Mouse (Mus musculus): ENCODE measurements at regions not wholly inside any gene's neighbourhood (a gene's known extent, or its start where the extent isn't known, plus 50 kb on each side); places are given as distances from the start of the nearest gene placed in this dataset.

DNA sequence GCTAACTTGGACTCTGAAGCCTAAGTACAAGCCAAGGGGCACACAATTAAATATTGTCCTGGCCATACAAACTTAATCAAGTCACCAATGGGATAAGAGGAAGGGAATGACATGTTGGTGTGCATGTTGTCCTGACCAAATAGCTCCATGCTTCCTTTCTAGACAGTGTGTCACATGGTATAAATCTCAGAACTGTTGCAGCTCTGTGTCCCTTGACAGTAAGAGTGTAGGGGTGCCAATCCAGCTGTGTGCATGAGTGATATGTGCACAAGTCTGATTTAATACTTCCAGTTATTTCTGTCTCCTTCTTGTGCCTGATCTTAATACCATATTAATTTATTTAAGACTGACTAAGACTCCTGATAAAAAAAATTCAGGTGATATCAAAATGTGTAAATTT lies 72.8 kb upstream of the Rxfp2 start:
- DNase-seq (ENCODE audit: low spot score), result no peak
- Histone ChIP-seq H3K27ac (replicated peaks; ENCODE audit: low read depth, low read length) (no peak overlapping the region), H3K9ac (ENCODE audit: low read length) (no peak overlapping the region), H3K9me3 (ENCODE audit: control insufficient read depth, low read length) (no peaks in the 10 kb centered on the region; the same call in 1 of the 2 replicates), H3K27me3 (ENCODE audit: control insufficient read depth, insufficient read depth, low read length) (no peaks in the 10 kb centered on the region), H3K4me2 (ENCODE audit: low read depth, severe bottlenecking) (no peak overlapping the region), H3K4me1 (ENCODE audit: control insufficient read depth, insufficient read depth, low read length) (no peaks in the 10 kb centered on the region), H3K36me3 (ENCODE audit: control insufficient read depth, insufficient read depth, low read length) (no peaks in the 10 kb centered on the region), H3K4me3 (ENCODE audit: low read depth, low read length) (no peak overlapping the region)
- no peak for ATAC-seq (ENCODE audit: insufficient number of reproducible peaks, low FRiP score, low TSS enrichment, low read depth)

- 83% methylated on average over 2 of the region's 2 CpGs for WGBS
- H3K4me2 ChIP-seq (ENCODE audit: low read depth, severe bottlenecking), result no peak overlapping the region
These were observed 71.0 kb upstream of the Rxfp2 start for GRCm38 (mm10) chr5:149947491-149947890.

DNA sequence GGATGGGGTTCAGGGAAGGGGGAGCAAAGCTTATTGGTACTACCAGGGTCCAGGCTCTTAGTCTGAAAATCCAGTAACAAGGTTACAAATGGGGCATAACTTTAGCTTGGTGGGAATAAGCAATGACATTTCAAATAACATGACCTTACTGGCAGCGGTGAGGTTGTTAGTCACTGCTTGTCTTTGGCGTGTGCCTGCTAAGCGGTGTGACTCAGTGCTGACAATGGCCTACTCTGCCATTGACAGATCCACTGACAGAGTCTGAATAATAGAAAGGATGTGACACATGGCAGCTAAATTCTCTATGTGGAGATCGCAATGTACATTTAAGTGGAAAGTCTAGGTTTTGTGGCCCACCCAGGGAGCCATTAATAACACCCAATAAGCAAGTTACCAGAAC lies 61.5 kb upstream of the Rxfp2 start:
- H3K4me1 ChIP-seq (ENCODE audit: control insufficient read depth, insufficient read depth, low read length), result no peaks in the 10 kb centered on the region
- H3K4me3 ChIP-seq (ENCODE audit: low read depth, low read length), result no peak overlapping the region
- no peak for DNase-seq (ENCODE audit: low spot score)
- no peaks in the 10 kb centered on the region for H3K27me3 ChIP-seq (ENCODE audit: control insufficient read depth, insufficient read depth, low read length)
- H3K36me3 ChIP-seq (ENCODE audit: control insufficient read depth, insufficient read depth, low read length), result no peaks in the 10 kb centered on the region
- H3K9me3 ChIP-seq (ENCODE audit: control insufficient read depth, low read length), result no peaks in the 10 kb centered on the region
- whole genome bisulfite sequencing, result 92% methylated on average over 4 of the region's 4 CpGs
- no peak overlapping the region for H3K4me2 ChIP-seq (ENCODE audit: low read depth, severe bottlenecking)
- H3K27ac ChIP-seq (replicated peaks; ENCODE audit: low read depth, low read length), result no peak overlapping the region
- H3K9ac ChIP-seq (ENCODE audit: low read length), result no peak overlapping the region
- no peak for ATAC-seq (ENCODE audit: insufficient number of reproducible peaks, low FRiP score, low TSS enrichment, low read depth)

More at GRCm38 (mm10) chr5:149947491-149947890, 71.0 kb upstream of the Rxfp2 start:
- Histone ChIP-seq H3K4me1 (ENCODE audit: control insufficient read depth, insufficient read depth, low read length) (no peaks in the 10 kb centered on the region), H3K36me3 (ENCODE audit: control insufficient read depth, insufficient read depth, low read length) (no peaks in the 10 kb centered on the region), H3K9ac (ENCODE audit: low read length) (no peak overlapping the region), H3K27ac (replicated peaks; ENCODE audit: low read depth, low read length) (no peak overlapping the region), H3K27me3 (ENCODE audit: control insufficient read depth, insufficient read depth, low read length) (no peaks in the 10 kb centered on the region), H3K9me3 (ENCODE audit: control insufficient read depth, low read length) (no peaks in the 10 kb centered on the region), H3K4me3 (ENCODE audit: low read depth, low read length) (no peak overlapping the region)
- DNase-seq (ENCODE audit: low spot score) (no peak), ATAC-seq (ENCODE audit: insufficient number of reproducible peaks, low FRiP score, low TSS enrichment, low read depth) (no peak)

DNA sequence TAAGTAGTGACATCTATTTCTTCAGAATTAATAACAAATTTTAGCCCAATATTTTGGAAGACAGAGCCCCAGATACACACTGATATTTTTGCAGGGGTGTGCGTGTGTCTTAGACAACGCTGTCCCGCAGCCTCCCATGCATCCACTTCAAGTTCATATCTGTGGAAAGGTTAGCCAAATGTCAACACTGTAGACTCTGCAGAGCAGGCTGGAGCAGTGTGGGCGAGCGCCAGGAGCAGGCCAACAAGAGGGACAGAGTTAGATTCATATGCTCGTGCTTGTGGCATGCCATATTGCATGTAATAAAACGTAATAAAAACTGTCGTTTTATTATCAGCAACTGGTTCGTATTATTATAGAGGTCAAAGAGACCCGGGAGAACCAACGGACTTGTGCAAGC lies 57.3 kb upstream of the Rxfp2 start:
- Histone ChIP-seq H3K4me2 (ENCODE audit: low read depth, severe bottlenecking) (no peak overlapping the region), H3K4me3 (ENCODE audit: low read depth, low read length) (no peak overlapping the region), H3K9ac (ENCODE audit: low read length) (no peak overlapping the region), H3K9me3 (ENCODE audit: control insufficient read depth, low read length) (no peaks in the 10 kb centered on the region), H3K36me3 (ENCODE audit: control insufficient read depth, insufficient read depth, low read length) (no peaks in the 10 kb centered on the region), H3K4me1 (ENCODE audit: control insufficient read depth, insufficient read depth, low read length) (no peaks in the 10 kb centered on the region; the same call in 1 of the 2 replicates), H3K27ac (replicated peaks; ENCODE audit: low read depth, low read length) (no peak overlapping the region), H3K27me3 (ENCODE audit: control insufficient read depth, insufficient read depth, low read length) (no peaks in the 10 kb centered on the region)
- ATAC-seq (ENCODE audit: insufficient number of reproducible peaks, low FRiP score, low TSS enrichment, low read depth) (no peak), DNase-seq (ENCODE audit: low spot score) (no peak)
- WGBS, result 79% methylated on average over 11 of the region's 11 CpGs

DNA sequence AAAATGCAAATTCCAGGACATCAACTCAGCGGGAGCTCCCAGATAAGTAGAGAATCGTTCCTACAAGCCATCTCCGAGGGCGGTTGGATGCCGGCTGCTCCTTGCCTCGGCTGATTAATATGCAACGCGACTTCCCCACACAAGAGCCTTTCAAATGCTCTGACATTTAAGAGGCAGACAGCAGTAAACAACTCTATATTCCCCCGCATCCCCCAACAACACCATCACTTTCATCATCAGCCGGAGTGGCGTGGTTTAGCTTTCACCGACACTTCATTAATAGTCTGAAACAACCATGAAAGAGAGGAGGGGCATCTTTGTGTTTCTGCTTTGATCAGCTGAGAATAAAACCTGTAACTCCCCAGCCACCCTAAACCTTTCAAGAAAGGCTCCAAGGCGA lies 53.7 kb upstream of the Rxfp2 start:
- ATAC-seq (ENCODE audit: insufficient number of reproducible peaks, low FRiP score, low TSS enrichment, low read depth), result no peak
- 15% methylated on average over 13 of the region's 13 CpGs for WGBS

More for the DNA sequence above, 53.7 kb upstream of the Rxfp2 start:
- H3K9me3 ChIP-seq (ENCODE audit: control insufficient read depth, low read length), result no peaks in the 10 kb centered on the region
- no peak overlapping the region for H3K9ac ChIP-seq (ENCODE audit: low read length)
- H3K4me2 ChIP-seq (ENCODE audit: low read depth, severe bottlenecking), result peak overlapping the region; percentile 22; the same call in 1 of the 2 replicates
- no peaks in the 10 kb centered on the region for H3K27me3 ChIP-seq (ENCODE audit: control insufficient read depth, insufficient read depth, low read length)
- DNase-seq (ENCODE audit: low spot score), result peak; percentile 23
- no peak overlapping the region for H3K4me3 ChIP-seq (ENCODE audit: low read depth, low read length)
- no peaks in the 10 kb centered on the region; the same call in 1 of the 2 replicates for H3K4me1 ChIP-seq (ENCODE audit: control insufficient read depth, insufficient read depth, low read length)
- no peaks in the 10 kb centered on the region for H3K36me3 ChIP-seq (ENCODE audit: control insufficient read depth, insufficient read depth, low read length)
- no peak overlapping the region for H3K27ac ChIP-seq (replicated peaks; ENCODE audit: low read depth, low read length)

Measured in limb, embryonic 11.5 days (tissue).